Comparison of ENCODE assay signal across 27 mouse cellular contexts in genomic region chr2:58614851-58615250, GRCm38 (mm10). TPM values are rescaled to one million over a fixed set of nuclear protein-coding genes. Genes with fewer than 3 reads are reported as not detected.
DNase-seq lines count a peak whose midpoint lies in the region; ATAC-seq and TF ChIP-seq lines count a peak whose summit lies in the region.
"Had no signal": no experiment of that assay in that cellular context is flagged by ENCODE, and none has a peak within 500 bp of the region (broad histone marks: within the 10 kb centered on the region; RNA-seq: fewer than 3 reads in every experiment).

No protein-coding gene starts in this region.

- intact Hi-C loops in gastrocnemius, adult 2 months (cut with DNase I): no loop called here

- H3K36me3 ChIP-seq in kidney, embryonic 15.5 days: no peaks in the 10 kb centered on the region
- H3K36me3 ChIP-seq: embryonic facial prominence, embryonic 15.5 days; forebrain, embryonic 15.5 days; G1E; heart, embryonic 15.5 days; limb, embryonic 10.5 days; lung, embryonic 15.5 days; midbrain, embryonic 13.5 days had no signal

- no peak for DNase-seq in gastrocnemius, adult 2 months
- no peak for DNase-seq in gastrocnemius, postnatal 25 days
- DNase-seq in kidney, postnatal 36 days: peak; percentile 2 to 11
- peak; percentile 33 for DNase-seq in lung, postnatal 36 days
- DNase-seq in lung, adult 18-20 months: no peak
- DNase-seq in adrenal gland, postnatal 10 days: no peak
- DNase-seq: adrenal gland, adult 8-10 months; B cell, adult 2 months; cerebellum, adult 2 months; gastrocnemius, postnatal 14 days; heart, postnatal 4 days; thymus, adult 2 months; thymus, postnatal 4 days had no signal

- H3K4me2 ChIP-seq in kidney, embryonic 15.5 days: no peak overlapping the region
- H3K4me2 ChIP-seq: embryonic facial prominence, embryonic 15.5 days; forebrain, embryonic 15.5 days; heart, embryonic 15.5 days; hindbrain, embryonic 14.5 days; liver, embryonic 11.5 days; lung, embryonic 15.5 days; midbrain, embryonic 13.5 days had no signal

- H3K4me3 ChIP-seq in gastrocnemius, adult 2 months: no peak overlapping the region
- no peak overlapping the region for H3K4me3 ChIP-seq in kidney, embryonic 15.5 days (replicated peaks)
- H3K4me3 ChIP-seq: embryonic facial prominence, embryonic 15.5 days; forebrain, embryonic 15.5 days; heart, embryonic 15.5 days; limb, embryonic 10.5 days; lung, embryonic 15.5 days; midbrain, embryonic 13.5 days had no signal

- no peak overlapping the region for H3K9ac ChIP-seq in kidney, embryonic 15.5 days
- H3K9ac ChIP-seq: embryonic facial prominence, embryonic 15.5 days; forebrain, embryonic 15.5 days; heart, embryonic 15.5 days; hindbrain, embryonic 14.5 days; lung, embryonic 15.5 days; midbrain, embryonic 13.5 days had no signal

- H3K9me3 ChIP-seq in kidney, embryonic 15.5 days (replicated peaks): no peaks in the 10 kb centered on the region
- H3K9me3 ChIP-seq: embryonic facial prominence, embryonic 15.5 days; forebrain, embryonic 15.5 days; heart, embryonic 15.5 days; limb, embryonic 10.5 days; lung, embryonic 15.5 days; midbrain, embryonic 13.5 days had no signal

- H3K4me1 ChIP-seq in kidney, embryonic 15.5 days: no peaks in the 10 kb centered on the region
- H3K4me1 ChIP-seq: embryonic facial prominence, embryonic 15.5 days; forebrain, embryonic 15.5 days; heart, embryonic 15.5 days; limb, embryonic 10.5 days; lung, embryonic 15.5 days; midbrain, embryonic 13.5 days had no signal

- H3K27me3 ChIP-seq in kidney, embryonic 15.5 days: no peaks in the 10 kb centered on the region
- H3K27me3 ChIP-seq: CH12.LX; embryonic facial prominence, embryonic 15.5 days; forebrain, embryonic 15.5 days; heart, embryonic 15.5 days; lung, embryonic 15.5 days; midbrain, embryonic 13.5 days had no signal

- no peak for ATAC-seq in kidney, embryonic 15.5 days (replicated peaks; ENCODE audit: low FRiP score)
- ATAC-seq: activated CD4-positive, CD25-positive, alpha-beta regulatory T cell, adult 4 months; forebrain, embryonic 15.5 days; inflammation-experienced regulatory T-cells, adult 6 months; midbrain, embryonic 13.5 days had no signal

- WGBS in kidney, embryonic 15.5 days: 94% methylated on average over 8 of the region's 8 CpGs

- H3K27ac ChIP-seq in gastrocnemius, adult 2 months: no peak overlapping the region
- H3K27ac ChIP-seq in kidney, embryonic 15.5 days: no peak overlapping the region
- H3K27ac ChIP-seq: embryonic facial prominence, embryonic 15.5 days; heart, embryonic 15.5 days; hindbrain, embryonic 14.5 days; limb, embryonic 10.5 days; lung, embryonic 15.5 days; midbrain, embryonic 13.5 days had no signal

- peak; percentile 34 for TF ChIP-seq CTCF in gastrocnemius, adult 2 months (IDR thresholded peaks at IDR 0.05)

RNA-seq across cellular contexts. Expression of gene Upp2, which starts 47.8 kb away (rescaled TPM):
- total RNA-seq in gastrocnemius, adult 2 months (2021): 1 to 10 TPM; 2.0 to 2.4 TPM
- 1 to 10 TPM; 1.9 to 2.4 TPM for total RNA-seq in gastrocnemius, postnatal 25 days (2021)
- 7.7 and 7.8 TPM in 2 replicates for polyA plus RNA-seq in kidney, embryonic 15.5 days (2015; fragmentation: Nextera tagmentation; extraction: Ambion mirVana)
- total RNA-seq in adrenal gland, postnatal 10 days (2021): 10 to 100 TPM; 11.3 to 21.1 TPM
- total RNA-seq: CH12.LX; neutrophil, adult 5-6 weeks had no signal
- polyA plus RNA-seq: G1E had no signal

RNA-seq across cellular contexts. Expression of gene Acvr1, which starts 47.9 kb away (rescaled TPM):
- 10 to 100 TPM; 17.6 to 23.2 TPM for total RNA-seq in gastrocnemius, adult 2 months (2021)
- 10 to 100 TPM; 12.4 to 16.2 TPM for total RNA-seq in gastrocnemius, postnatal 25 days (2021)
- polyA plus RNA-seq in kidney, embryonic 15.5 days (2015; fragmentation: Nextera tagmentation; extraction: Ambion mirVana): 5.2 and 5.7 TPM in 2 replicates
- total RNA-seq in adrenal gland, postnatal 10 days (2021): 10 to 100 TPM; 36.2 to 46.4 TPM
- total RNA-seq: CH12.LX; neutrophil, adult 5-6 weeks had no signal
- polyA plus RNA-seq: G1E had no signal

Comparison
In these comparisons a context has a peak if more than half of its experiments do, and no peak if none do; other contexts are left out.
1. DNase-seq: peak in kidney, postnatal 36 days (2 of 2) and lung, postnatal 36 days (single experiment); none in gastrocnemius, adult 2 months (single experiment), gastrocnemius, postnatal 25 days (single experiment), lung, adult 18-20 months (0 of 2) and adrenal gland, postnatal 10 days (single experiment).